Mouse (Mus musculus): ENCODE measurements around the gene Agpat4.

- TF ChIP-seq POLR2A (IDR thresholded peaks at IDR 0.05; ENCODE audit: borderline replicate concordance, insufficient read depth, low read length) = no peak
- no peak for TF ChIP-seq CTCF (IDR thresholded peaks at IDR 0.05; ENCODE audit: borderline replicate concordance, insufficient read depth, low read depth, low read length)
These were observed 145.3 kb downstream of the Agpat4 start for GRCm38 (mm10) chr17:12263787-12264186.

All from cerebellum, adult 2 months (tissue).